Mouse (Mus musculus) stomach, embryonic 15.5 days (tissue): Measurements from ENCODE around the gene Kcnj10. TPM values are rescaled to one million over a fixed set of nuclear protein-coding genes. Genes with fewer than 3 reads are reported as not detected.
A peak's percentile ranks its signal among the peaks of the same experiment; 100 is the strongest.

Experiments
- ATAC-seq: fragments of 200-750 bp; cut with Nextera tagmentation; 2 replicates; pipeline ENCODE4 v1.8.0; 2017; ENCODE audit warnings: low read depth, moderate number of reproducible peaks, moderate TSS enrichment; ENCODE audit not compliant: insufficient read depth, low FRiP score
- H3K27ac ChIP-seq: fragments of 300-500 bp; sonication (generic); 2 replicates; pipeline ENCODE4 v1.5.1; 2015; ENCODE audit warnings: mild to moderate bottlenecking, inconsistent platforms
- H3K27me3 ChIP-seq: fragments of 300-500 bp; sonication (generic); replicated peaks from 2 replicates; pipeline ENCODE4 v1.6.1; 2015; ENCODE audit warnings: inconsistent platforms
- H3K36me3 ChIP-seq: fragments of 300-500 bp; sonication (generic); 2 replicates; pipeline ENCODE4 v1.6.1; 2015; ENCODE audit warnings: inconsistent platforms
- H3K4me1 ChIP-seq: fragments of 300-500 bp; sonication (generic); 2 replicates; pipeline ENCODE4 v1.6.1; 2015; ENCODE audit warnings: inconsistent platforms
- H3K4me2 ChIP-seq: fragments of 300-500 bp; sonication (generic); 2 replicates; pipeline ENCODE4 v1.6.1; 2015; ENCODE audit warnings: mild to moderate bottlenecking, inconsistent platforms
- H3K4me3 ChIP-seq: fragments of 300-500 bp; sonication (generic); replicated peaks from 2 replicates; pipeline ENCODE4 v1.5.1; 2015; ENCODE audit warnings: inconsistent platforms
- H3K9ac ChIP-seq: fragments of 300-500 bp; sonication (generic); 2 replicates; pipeline ENCODE4 v1.6.1; 2015; ENCODE audit warnings: inconsistent platforms
- H3K9me3 ChIP-seq: fragments of 300-500 bp; sonication (generic); 2 replicates; pipeline ENCODE4 v1.6.1; 2016; ENCODE audit warnings: inconsistent platforms
- WGBS: fragments of 180-500 bp; shearing (Covaris S2); methylation state at CpG from one replicate; pipeline ENCODE4 v1.1.7; 2015; 5-methylcytosine and 5-hydroxymethylcytosine counted together
- polyA plus RNA-seq: library from polyadenylated mRNA; unstranded; fragments of >200 nt; fragmentation: Nextera tagmentation; extraction: Ambion mirVana; gene quantifications from 2 replicates; pipeline ENCODE4 v1.2.1, GENCODE M21; 2015

The Kcnj10 gene
- polyA plus RNA-seq, 1 experiment from 2014 or later = 0.10 TPM

DNA sequence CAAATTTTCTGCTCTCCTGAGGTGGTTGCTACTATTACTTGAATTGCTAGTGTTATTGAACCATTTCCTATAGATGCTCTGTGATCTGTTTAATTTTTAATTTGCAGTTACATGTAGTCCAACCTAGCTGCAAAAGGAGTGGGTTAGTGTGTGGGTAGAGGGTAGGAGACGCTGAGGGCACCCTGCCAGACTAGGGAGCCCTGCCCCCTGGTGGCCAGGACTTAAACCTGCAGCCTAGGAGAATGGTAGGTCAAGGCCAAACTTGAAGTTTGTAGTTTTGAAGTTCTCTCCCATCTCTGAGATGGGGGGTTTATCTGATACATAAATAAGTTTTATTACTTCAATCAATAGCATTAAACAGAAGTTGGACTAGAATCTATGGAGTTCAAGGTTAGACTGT, 16.5 kb downstream of the Kcnj10 start:
- Histone ChIP-seq H3K9me3 (no peaks in the 10 kb centered on the region), H3K9ac (no peak overlapping the region), H3K27ac (no peak overlapping the region), H3K4me1 (no peaks in the 10 kb centered on the region), H3K27me3 (0 out of 2 replicates have a peak, but pooled peaks cover 5% of the 10 kb centered on the region), H3K4me2 (no peak overlapping the region), H3K36me3 (no peaks in the 10 kb centered on the region), H3K4me3 (no peak overlapping the region)
- no peak for ATAC-seq
- 0% methylated on average over 1 of the region's 1 CpGs for WGBS

DNA sequence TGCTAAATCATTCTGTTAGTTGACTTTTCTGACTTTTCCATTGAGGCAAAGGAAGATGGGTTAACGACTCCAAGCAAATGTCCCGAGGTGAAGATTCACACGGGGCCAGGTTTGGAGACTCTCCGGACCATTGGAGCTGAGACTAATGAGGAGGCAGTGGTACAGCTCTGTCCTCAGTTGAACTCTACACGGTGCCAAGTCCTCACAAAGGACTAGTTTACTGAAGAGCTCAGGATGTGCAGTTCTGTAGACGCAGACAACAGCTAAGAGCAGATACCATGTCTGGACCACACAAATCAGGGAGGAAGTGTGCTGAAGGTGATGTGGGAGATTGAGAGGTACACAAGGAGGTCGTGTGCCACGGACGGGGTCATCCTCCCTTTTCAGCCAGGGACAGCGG, 17.3 kb downstream of the Kcnj10 start:
- 73% methylated on average over 10 of the region's 10 CpGs for WGBS
- H3K4me3 ChIP-seq = no peak overlapping the region
- no peak overlapping the region for H3K9ac ChIP-seq
- H3K4me2 ChIP-seq = no peak overlapping the region
- H3K9me3 ChIP-seq = no peaks in the 10 kb centered on the region
- H3K27ac ChIP-seq = no peak overlapping the region
- no peaks in the 10 kb centered on the region for H3K4me1 ChIP-seq
- no peaks in the 10 kb centered on the region for H3K27me3 ChIP-seq
- H3K36me3 ChIP-seq = no peaks in the 10 kb centered on the region
- ATAC-seq = no peak

GRCm38 (mm10) chr1:172364684-172365083, 23.7 kb downstream of the Kcnj10 start:
- H3K4me3 ChIP-seq = no peak overlapping the region
- 12% methylated on average over 6 of the region's 6 CpGs for WGBS
- no peak overlapping the region for H3K9ac ChIP-seq
- no peaks in the 10 kb centered on the region for H3K4me1 ChIP-seq
- no peak overlapping the region for H3K27ac ChIP-seq
- H3K36me3 ChIP-seq = no peaks in the 10 kb centered on the region
- H3K9me3 ChIP-seq = no peaks in the 10 kb centered on the region
- ATAC-seq = no peak
- 0 out of 2 replicates have a peak overlapping the region, but pooled peaks have one; percentile 21 for H3K4me2 ChIP-seq
- no peaks in the 10 kb centered on the region for H3K27me3 ChIP-seq

GRCm38 (mm10) chr1:172368768-172369418, 27.9 kb downstream of the Kcnj10 start:
- ATAC-seq = no peak

DNA sequence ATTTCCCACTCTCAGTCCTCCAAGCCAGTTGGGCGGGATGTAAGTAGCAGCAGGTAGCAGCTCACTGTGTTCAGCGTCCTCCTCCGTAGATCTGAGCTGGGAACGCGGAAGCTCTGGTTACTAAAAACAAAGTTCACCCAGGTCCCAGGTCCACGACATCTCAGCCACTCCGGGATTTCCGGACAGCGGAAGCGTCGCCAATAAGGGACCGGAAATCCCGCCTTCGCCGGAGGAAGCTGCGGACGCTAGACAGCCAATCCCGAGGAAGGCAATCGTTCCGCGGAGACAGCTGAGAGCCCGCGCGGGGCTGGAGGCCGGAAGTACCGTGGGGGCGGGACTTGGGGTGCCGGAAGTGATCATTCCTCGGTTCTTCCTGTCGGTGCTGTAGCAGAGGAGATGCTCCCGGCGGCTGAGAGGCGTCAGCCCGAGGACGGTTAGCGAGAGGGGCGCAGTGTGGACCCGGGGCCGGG, 35.2 kb downstream of the Kcnj10 start, which contains the start of gene Pigm:
Gene Pigm, plus strand, starts transcription at position 349 of the 470 bp plus-strand sequence.
- Histone ChIP-seq H3K27me3 (no peaks in the 10 kb centered on the region), H3K27ac (peak within 1 kb of the TSS; percentile 87), H3K9ac (peak within 1 kb of the TSS; percentile 76), H3K4me2 (peak within 1 kb of the TSS; percentile 95), H3K4me3 (peak within 1 kb of the TSS; percentile 88), H3K9me3 (no peaks in the 10 kb centered on the region), H3K4me1 (peaks cover 13% of the 10 kb centered on the region), H3K36me3 (0 out of 2 replicates have a peak, but pooled peaks cover 3% of the 10 kb centered on the region)
- under 1% methylated on average over 39 of the region's 39 CpGs for WGBS
- ATAC-seq = peak; percentile 99

More at GRCm38 (mm10) chr1:172368768-172369418, 27.9 kb downstream of the Kcnj10 start:
- peak overlapping the region; percentile 33 for H3K4me2 ChIP-seq
- no peaks in the 10 kb centered on the region for H3K9me3 ChIP-seq
- H3K4me1 ChIP-seq = no peaks in the 10 kb centered on the region
- no peak overlapping the region for H3K27ac ChIP-seq
- H3K9ac ChIP-seq = no peak overlapping the region
- no peaks in the 10 kb centered on the region for H3K36me3 ChIP-seq
- H3K27me3 ChIP-seq = no peaks in the 10 kb centered on the region
- H3K4me3 ChIP-seq = no peak overlapping the region
- WGBS = 25% methylated on average over 23 of the region's 23 CpGs

GRCm38 (mm10) chr1:172376758-172377458, 35.9 kb downstream of the Kcnj10 start:
- 2% methylated on average over 61 of the region's 62 CpGs for WGBS
- Histone ChIP-seq H3K27ac (peak overlapping the region; percentile 60), H3K36me3 (0 out of 2 replicates have a peak, but pooled peaks cover 3% of the 10 kb centered on the region), H3K9me3 (no peaks in the 10 kb centered on the region), H3K4me2 (peak overlapping the region; percentile 95), H3K9ac (peak overlapping the region; percentile 76), H3K27me3 (no peaks in the 10 kb centered on the region), H3K4me1 (peaks cover 13% of the 10 kb centered on the region), H3K4me3 (peak overlapping the region; percentile 88)
- ATAC-seq = no peak; the same call in 1 of the 2 replicates

GRCm38 (mm10) chr1:172380066-172380465, 39.1 kb downstream of the Kcnj10 start:
- H3K9me3 ChIP-seq = no peaks in the 10 kb centered on the region
- H3K36me3 ChIP-seq = 0 out of 2 replicates have a peak, but pooled peaks cover 3% of the 10 kb centered on the region
- H3K4me1 ChIP-seq = peaks cover 13% of the 10 kb centered on the region
- no peak overlapping the region for H3K27ac ChIP-seq
- WGBS = 61% methylated on average over 10 of the region's 10 CpGs
- no peak overlapping the region for H3K9ac ChIP-seq
- H3K4me3 ChIP-seq = no peak overlapping the region
- H3K4me2 ChIP-seq = no peak overlapping the region
- no peaks in the 10 kb centered on the region for H3K27me3 ChIP-seq
- no peak for ATAC-seq

DNA sequence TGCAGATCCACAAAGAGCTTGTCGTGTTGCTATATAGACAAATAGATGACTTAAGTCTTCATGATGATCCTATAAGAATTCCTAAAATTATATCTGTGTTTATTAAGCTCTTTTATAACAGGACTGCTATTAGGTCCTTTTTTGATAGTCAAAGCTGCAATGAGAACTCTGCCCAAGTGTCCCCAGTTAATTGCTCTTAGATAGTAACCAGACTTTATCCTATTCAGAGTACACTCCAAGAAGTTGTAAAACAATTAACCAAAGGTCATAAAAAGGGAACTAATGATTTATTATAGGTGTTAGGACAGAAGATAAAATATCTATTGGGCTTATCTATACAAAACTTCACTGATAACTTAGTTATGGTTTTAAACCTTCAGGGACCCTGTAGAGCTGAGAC, 41.1 kb downstream of the Kcnj10 start:
- Histone ChIP-seq H3K9ac (no peak overlapping the region), H3K36me3 (0 out of 2 replicates have a peak, but pooled peaks cover 3% of the 10 kb centered on the region), H3K4me2 (no peak overlapping the region), H3K4me1 (peaks cover 11% of the 10 kb centered on the region), H3K27me3 (no peaks in the 10 kb centered on the region), H3K9me3 (no peaks in the 10 kb centered on the region), H3K4me3 (no peak overlapping the region), H3K27ac (no peak overlapping the region)
- WGBS = 92% methylated on average over 1 of the region's 1 CpGs
- ATAC-seq = no peak

- Histone ChIP-seq H3K4me1 (no peaks in the 10 kb centered on the region), H3K27ac (no peak overlapping the region), H3K9me3 (no peaks in the 10 kb centered on the region), H3K36me3 (no peaks in the 10 kb centered on the region), H3K4me2 (no peak overlapping the region), H3K4me3 (no peak overlapping the region), H3K9ac (no peak overlapping the region), H3K27me3 (no peaks in the 10 kb centered on the region)
- ATAC-seq = no peak
- 80% methylated on average over 5 of the region's 5 CpGs for WGBS
These were observed 46.2 kb downstream of the Kcnj10 start for GRCm38 (mm10) chr1:172387246-172387645.

- no peak overlapping the region for H3K4me2 ChIP-seq
- no peak for ATAC-seq
- H3K36me3 ChIP-seq = no peaks in the 10 kb centered on the region
- H3K9me3 ChIP-seq = no peaks in the 10 kb centered on the region
- no peaks in the 10 kb centered on the region for H3K27me3 ChIP-seq
- H3K4me1 ChIP-seq = no peaks in the 10 kb centered on the region
- 61% methylated on average over 1 of the region's 1 CpGs for WGBS
- no peak overlapping the region for H3K9ac ChIP-seq
- no peak overlapping the region for H3K27ac ChIP-seq
- no peak overlapping the region for H3K4me3 ChIP-seq
These were observed 49.8 kb downstream of the Kcnj10 start for GRCm38 (mm10) chr1:172390769-172391168.

DNA sequence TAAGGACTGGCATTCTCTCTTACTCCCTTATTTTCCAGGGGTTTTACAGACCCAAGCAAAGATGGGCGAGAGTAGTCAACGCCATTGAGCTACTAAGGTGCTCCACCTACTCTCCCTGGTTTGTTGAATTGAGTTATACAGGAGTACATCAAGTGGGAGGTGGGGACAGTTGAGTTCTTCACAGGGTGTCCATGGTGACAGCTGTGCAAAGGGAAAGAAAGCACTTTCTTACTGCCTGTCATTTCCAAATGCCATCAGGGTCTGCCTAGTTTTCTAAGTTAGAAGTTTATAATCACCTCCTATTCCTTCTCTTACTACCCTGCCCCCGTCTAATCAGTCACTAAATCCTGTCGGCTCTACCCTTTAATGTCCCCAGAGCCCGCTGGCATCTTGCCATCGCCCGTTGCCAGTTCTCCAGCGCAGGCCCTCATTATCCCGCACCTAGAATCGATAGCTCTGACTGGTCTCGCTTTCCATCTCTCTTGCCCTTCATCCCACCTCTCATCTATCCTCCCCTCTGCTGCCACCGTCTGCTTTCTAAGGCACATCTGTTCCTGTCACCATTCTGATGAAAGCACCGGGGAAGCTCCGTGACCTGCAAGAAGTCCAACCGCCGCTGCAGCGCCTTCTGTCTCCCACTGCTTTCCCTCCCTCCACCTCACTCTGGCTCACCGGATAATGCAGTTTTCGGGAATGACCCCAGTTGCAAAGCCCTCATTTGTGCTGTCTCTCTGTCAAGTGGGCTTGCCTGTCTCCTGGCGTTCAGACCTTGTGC, 51.0 kb downstream of the Kcnj10 start:
- Histone ChIP-seq H3K36me3 (no peaks in the 10 kb centered on the region), H3K9me3 (no peaks in the 10 kb centered on the region), H3K4me2 (peak overlapping the region; percentile 35), H3K27me3 (no peaks in the 10 kb centered on the region), H3K4me1 (no peaks in the 10 kb centered on the region), H3K9ac (no peak overlapping the region), H3K27ac (no peak overlapping the region), H3K4me3 (no peak overlapping the region)
- 19% methylated on average over 20 of the region's 20 CpGs for WGBS
- 0 out of 2 replicates have a peak, but pooled peaks have one; percentile 22 for ATAC-seq
